Mouse (Mus musculus) stomach, postnatal 0 days (tissue): Measurements from ENCODE around the gene Dek.

Source experiments
- CTCF ChIP-seq: IDR thresholded peaks from 2 replicates; pipeline ENCODE4 v1.5.1; 2016; ENCODE audit warnings: antibody characterized with exemption, low read depth, mild to moderate bottlenecking, moderate library complexity
- EP300 ChIP-seq: optimal IDR thresholded peaks from 2 replicates; pipeline ENCODE3; 2016; ENCODE audit warnings: antibody characterized with exemption

GRCm38 (mm10) chr13:47105711-47106579 lies at the start of gene Dek:
- TF ChIP-seq CTCF (peak; percentile 62), EP300 (no peak)
